Mouse (Mus musculus): ENCODE results near the gene Pign. TPM values are rescaled to one million over a fixed set of nuclear protein-coding genes. Genes with fewer than 3 reads are reported as not detected.
A peak's percentile ranks its signal among the peaks of the same experiment; 100 is the strongest.

Pign gene
- 2.5 and 3.4 TPM in 2 replicates for polyA plus RNA-seq (2015; fragmentation: Nextera tagmentation; extraction: Ambion mirVana)

- Histone ChIP-seq H3K4me3 (ENCODE audit: low read depth, low read length) (peak within 1 kb of the TSS; percentile 95), H3K4me1 (ENCODE audit: insufficient read depth) (peaks cover 21% of the 10 kb centered on the region), H3K9me3 (ENCODE audit: low read length) (no peaks in the 10 kb centered on the region), H3K27me3 (ENCODE audit: insufficient read depth, low read length) (no peaks in the 10 kb centered on the region), H3K36me3 (replicated peaks; ENCODE audit: insufficient read depth, low read length) (no peaks in the 10 kb centered on the region), H3K4me2 (ENCODE audit: low read depth, low read length) (peak within 1 kb of the TSS; percentile 84), H3K9ac (replicated peaks) (peak within 1 kb of the TSS; percentile 95), H3K27ac (ENCODE audit: low read depth) (peak within 1 kb of the TSS; percentile 89)
- 1% methylated on average over 40 of the region's 41 CpGs for WGBS (ENCODE audit: insufficient replicate concordance)
- peak; percentile 100 for DNase-seq
- TF ChIP-seq CTCF (IDR thresholded peaks at IDR 0.05; ENCODE audit: low read depth) (peak; percentile 24; the same call in 1 of the 2 replicates), EP300 (IDR thresholded peaks at IDR 0.05; ENCODE audit: low read depth) (peak; percentile 53; the same call in 1 of the 2 replicates)
- ATAC-seq: peak; percentile 99
These were observed at the start of gene Pign, which contains the start of gene Relch for GRCm38 (mm10) chr1:105663171-105663961. Gene Pign, minus strand, starts transcription at chr1:105663677. Gene Relch, plus strand, starts transcription at chr1:105663861.

GRCm38 (mm10) chr1:105712822-105713221 lies 49.3 kb upstream of the Pign start:
- Histone ChIP-seq H3K27me3 (ENCODE audit: insufficient read depth, low read length) (no peaks in the 10 kb centered on the region), H3K4me1 (ENCODE audit: insufficient read depth) (no peaks in the 10 kb centered on the region), H3K4me2 (ENCODE audit: low read depth, low read length) (no peak overlapping the region), H3K36me3 (replicated peaks; ENCODE audit: insufficient read depth, low read length) (peaks cover 21% of the 10 kb centered on the region), H3K9me3 (ENCODE audit: low read length) (no peaks in the 10 kb centered on the region), H3K4me3 (ENCODE audit: low read depth, low read length) (no peak overlapping the region), H3K9ac (replicated peaks) (no peak overlapping the region), H3K27ac (ENCODE audit: low read depth) (no peak overlapping the region)
- no peak for TF ChIP-seq EP300 (IDR thresholded peaks at IDR 0.05; ENCODE audit: low read depth)
- TF ChIP-seq CTCF (IDR thresholded peaks at IDR 0.05; ENCODE audit: low read depth): no peak
- DNase-seq (no peak), ATAC-seq (no peak)
- WGBS (ENCODE audit: insufficient replicate concordance): 85% methylated on average over 2 of the region's 2 CpGs

GRCm38 (mm10) chr1:105711227-105711626 lies 47.8 kb upstream of the Pign start:
- Histone ChIP-seq H3K4me1 (ENCODE audit: insufficient read depth) (no peaks in the 10 kb centered on the region), H3K9me3 (ENCODE audit: low read length) (no peaks in the 10 kb centered on the region), H3K9ac (replicated peaks) (no peak overlapping the region), H3K27me3 (ENCODE audit: insufficient read depth, low read length) (no peaks in the 10 kb centered on the region), H3K4me2 (ENCODE audit: low read depth, low read length) (no peak overlapping the region), H3K4me3 (ENCODE audit: low read depth, low read length) (no peak overlapping the region), H3K36me3 (replicated peaks; ENCODE audit: insufficient read depth, low read length) (peaks cover 21% of the 10 kb centered on the region), H3K27ac (ENCODE audit: low read depth) (no peak overlapping the region)
- DNase-seq (peak; percentile 19), ATAC-seq (no peak)
- 40% methylated on average over 1 of the region's 1 CpGs for WGBS (ENCODE audit: insufficient replicate concordance)
- TF ChIP-seq CTCF (IDR thresholded peaks at IDR 0.05; ENCODE audit: low read depth) (peak; percentile 55), EP300 (IDR thresholded peaks at IDR 0.05; ENCODE audit: low read depth) (no peak)

- no peak for ATAC-seq
- H3K9me3 ChIP-seq (ENCODE audit: low read length): no peaks in the 10 kb centered on the region
- H3K4me1 ChIP-seq (ENCODE audit: insufficient read depth): no peaks in the 10 kb centered on the region
- no peak overlapping the region for H3K4me2 ChIP-seq (ENCODE audit: low read depth, low read length)
- TF ChIP-seq CTCF (IDR thresholded peaks at IDR 0.05; ENCODE audit: low read depth) (no peak), EP300 (IDR thresholded peaks at IDR 0.05; ENCODE audit: low read depth) (no peak)
- H3K27ac ChIP-seq (ENCODE audit: low read depth): no peak overlapping the region
- no peak for DNase-seq
- H3K27me3 ChIP-seq (ENCODE audit: insufficient read depth, low read length): no peaks in the 10 kb centered on the region
- H3K36me3 ChIP-seq (replicated peaks; ENCODE audit: insufficient read depth, low read length): peaks cover 20% of the 10 kb centered on the region
- no peak overlapping the region for H3K9ac ChIP-seq (replicated peaks)
- H3K4me3 ChIP-seq (ENCODE audit: low read depth, low read length): no peak overlapping the region
- 82% methylated on average over 2 of the region's 2 CpGs for WGBS (ENCODE audit: insufficient replicate concordance)
These were observed 45.9 kb upstream of the Pign start for GRCm38 (mm10) chr1:105709415-105709814.

- Histone ChIP-seq H3K4me3 (ENCODE audit: low read depth, low read length) (no peak overlapping the region), H3K4me2 (ENCODE audit: low read depth, low read length) (no peak overlapping the region), H3K36me3 (replicated peaks; ENCODE audit: insufficient read depth, low read length) (peaks cover 18% of the 10 kb centered on the region), H3K27ac (ENCODE audit: low read depth) (no peak overlapping the region), H3K9ac (replicated peaks) (no peak overlapping the region), H3K27me3 (ENCODE audit: insufficient read depth, low read length) (no peaks in the 10 kb centered on the region), H3K9me3 (ENCODE audit: low read length) (no peaks in the 10 kb centered on the region), H3K4me1 (ENCODE audit: insufficient read depth) (no peaks in the 10 kb centered on the region)
- no peak for DNase-seq
- TF ChIP-seq CTCF (IDR thresholded peaks at IDR 0.05; ENCODE audit: low read depth) (no peak), EP300 (IDR thresholded peaks at IDR 0.05; ENCODE audit: low read depth) (no peak)
- no peak for ATAC-seq
- 89% methylated on average over 4 of the region's 4 CpGs for WGBS (ENCODE audit: insufficient replicate concordance)
These were observed 37.6 kb upstream of the Pign start for GRCm38 (mm10) chr1:105700984-105701530.

GRCm38 (mm10) chr1:105695581-105695980 lies 32.1 kb upstream of the Pign start:
- ATAC-seq: no peak
- 74% methylated on average over 2 of the region's 2 CpGs for WGBS (ENCODE audit: insufficient replicate concordance)

More at GRCm38 (mm10) chr1:105695581-105695980, 32.1 kb upstream of the Pign start:
- Histone ChIP-seq H3K4me3 (ENCODE audit: low read depth, low read length) (no peak overlapping the region), H3K9ac (replicated peaks) (no peak overlapping the region), H3K27me3 (ENCODE audit: insufficient read depth, low read length) (no peaks in the 10 kb centered on the region), H3K9me3 (ENCODE audit: low read length) (no peaks in the 10 kb centered on the region), H3K36me3 (replicated peaks; ENCODE audit: insufficient read depth, low read length) (peaks cover 22% of the 10 kb centered on the region; the same call in 1 of the 2 replicates), H3K4me1 (ENCODE audit: insufficient read depth) (no peaks in the 10 kb centered on the region), H3K4me2 (ENCODE audit: low read depth, low read length) (no peak overlapping the region), H3K27ac (ENCODE audit: low read depth) (no peak overlapping the region)
- TF ChIP-seq CTCF (IDR thresholded peaks at IDR 0.05; ENCODE audit: low read depth) (no peak), EP300 (IDR thresholded peaks at IDR 0.05; ENCODE audit: low read depth) (no peak)
- no peak for DNase-seq
